In genomic region chr9:98952171-98953050, GRCm38 (mm10) we compare ENCODE assay signal across 9 mouse cellular contexts. TPM values are rescaled to one million over a fixed set of nuclear protein-coding genes. Genes with fewer than 3 reads are reported as not detected.
DNase-seq lines count a peak whose midpoint lies in the region; ATAC-seq lines count a peak whose summit lies in the region.
"Had no signal": no experiment of that assay in that cellular context is flagged by ENCODE, and none has a peak within 500 bp of the region (broad histone marks: within the 10 kb centered on the region; RNA-seq: fewer than 3 reads in every experiment).

No protein-coding gene starts in this region.

- under 1% methylated on average over 40 of the region's 40 CpGs for WGBS in midbrain, embryonic 13.5 days

- peak overlapping the region; percentile 20 for H3K4me3 ChIP-seq in midbrain, embryonic 13.5 days (replicated peaks)

- H3K27ac ChIP-seq in midbrain, embryonic 13.5 days: no peak overlapping the region

- H3K4me2 ChIP-seq in midbrain, embryonic 13.5 days (replicated peaks): peak overlapping the region; percentile 38

- DNase-seq in kidney, postnatal 10 days: peak; percentile 47
- no peak for DNase-seq in kidney, adult 11 months
- peak; percentile 66 for DNase-seq in embryo, embryonic 11 days
- DNase-seq in yolk sac, embryonic 10.5 days (ENCODE audit: low spot score): no peak
- DNase-seq in spleen, postnatal 36 days (ENCODE audit: low spot score in 2 of 2): no peak
- no peak for DNase-seq in spleen, adult 12 weeks (ENCODE audit: low spot score)

- H3K36me3 ChIP-seq in midbrain, embryonic 13.5 days: no peaks in the 10 kb centered on the region

- H3K9ac ChIP-seq in midbrain, embryonic 13.5 days (replicated peaks): 0 out of 2 replicates have a peak overlapping the region, but pooled peaks have one; percentile 23

- peak; percentile 35 to 36; a peak in 2 of 4 replicates for ATAC-seq in hematopoietic stem cell, adult 5-6 weeks (replicated peaks in 1 of 2; ENCODE audit: insufficient read depth in 1 of 2, low FRiP score in 2 of 2, low TSS enrichment in 1 of 2, low read depth in 1 of 2, poor library complexity in 2 of 2, severe bottlenecking in 2 of 2)
- peak; percentile 38; the same call in 1 of the 2 replicates for ATAC-seq in midbrain, embryonic 13.5 days

- peaks cover 93% of the 10 kb centered on the region for H3K27me3 ChIP-seq in midbrain, embryonic 13.5 days

- H3K4me1 ChIP-seq in midbrain, embryonic 13.5 days (replicated peaks): peaks cover 35% of the 10 kb centered on the region

- H3K9me3 ChIP-seq in midbrain, embryonic 13.5 days: no peaks in the 10 kb centered on the region

RNA-seq across cellular contexts. Expression of gene Foxl2, which starts 2.7 kb away (rescaled TPM):
- not detected in 2 replicates for total RNA-seq in hematopoietic stem cell, adult 5-6 weeks (2017)
- polyA plus RNA-seq in midbrain, embryonic 13.5 days (2015; fragmentation: Nextera tagmentation; extraction: Ambion mirVana): 0.54 and 0.75 TPM in 2 replicates
- total RNA-seq: heart, postnatal 10 days had no signal

RNA-seq across cellular contexts. Expression of gene Faim, which starts 33.8 kb away (rescaled TPM):
- 98.6 and 105 TPM in 2 replicates for total RNA-seq in hematopoietic stem cell, adult 5-6 weeks (2017)
- 105 and 107 TPM in 2 replicates for polyA plus RNA-seq in midbrain, embryonic 13.5 days (2015; fragmentation: Nextera tagmentation; extraction: Ambion mirVana)

RNA-seq across cellular contexts. Expression of gene 7420426K07Rik, which starts 49.5 kb away (rescaled TPM):
- not detected in 2 replicates for total RNA-seq in hematopoietic stem cell, adult 5-6 weeks (2017)
- not detected in 2 replicates for polyA plus RNA-seq in midbrain, embryonic 13.5 days (2015; fragmentation: Nextera tagmentation; extraction: Ambion mirVana)
- total RNA-seq: heart, postnatal 10 days had no signal

Comparison
In these comparisons a context has a peak if more than half of its experiments do, and no peak if none do; other contexts are left out.
1. DNase-seq: peak in kidney, postnatal 10 days (single experiment) and embryo, embryonic 11 days (single experiment); none in kidney, adult 11 months (single experiment), yolk sac, embryonic 10.5 days (single experiment), spleen, postnatal 36 days (0 of 2) and spleen, adult 12 weeks (single experiment).